Mouse (Mus musculus) myocyte (in vitro differentiated cells): ENCODE data around the gene Islr. TPM values are rescaled to one million over a fixed set of nuclear protein-coding genes. Genes with fewer than 3 reads are reported as not detected.

ENCODE experiments used
- H3K27me3 ChIP-seq: one replicate; pipeline ENCODE4 v1.6.1; 2011; ENCODE audit not compliant: control insufficient read depth, insufficient read depth, insufficient read length
- H3K36me3 ChIP-seq: one replicate; pipeline ENCODE4 v1.6.1; 2011; ENCODE audit not compliant: control insufficient read depth, insufficient read depth
- H3K4me2 ChIP-seq: one replicate; pipeline ENCODE4 v1.6.1; 2011; ENCODE audit warnings: low read depth, control low read depth
- H3K4me3 ChIP-seq: one replicate; pipeline ENCODE4 v1.5.1; 2011; ENCODE audit warnings: mild to moderate bottlenecking, control low read depth, moderate library complexity
- H3K79me2 ChIP-seq: one replicate; pipeline ENCODE4 v1.6.1; 2011; ENCODE audit not compliant: control insufficient read depth, insufficient read depth
- H3ac ChIP-seq: one replicate; pipeline ENCODE4 v1.6.1; 2011; ENCODE audit not compliant: control insufficient read depth, insufficient read length
- CEBPB ChIP-seq: IDR thresholded peaks from 2 replicates; pipeline ENCODE4 v1.6.1; 2011; ENCODE audit warnings: mild to moderate bottlenecking, moderate library complexity; ENCODE audit not compliant: poor library complexity, insufficient read depth, severe bottlenecking
- E2F4 ChIP-seq: IDR thresholded peaks from one replicate; pipeline ENCODE4 v1.6.1; 2011; ENCODE audit warnings: mild to moderate bottlenecking, control low read depth, moderate library complexity; ENCODE audit not compliant: insufficient read depth
- MAX ChIP-seq: IDR thresholded peaks from one replicate; pipeline ENCODE4 v1.6.1; 2011; ENCODE audit warnings: low read depth, mild to moderate bottlenecking, control low read depth
- MYOD1 ChIP-seq, 3 experiments: IDR thresholded peaks; one replicate each; pipeline ENCODE4 v1.6.1; 2011; ENCODE audit warnings: control low read depth in 2 of 3, low read depth in 2 of 3, mild to moderate bottlenecking in 2 of 3, moderate library complexity in 1 of 3; ENCODE audit not compliant: insufficient read length in 2 of 3, control insufficient read depth in 1 of 3
- MYOG ChIP-seq, 3 experiments: IDR thresholded peaks; one replicate each; pipeline ENCODE4 v1.6.1; 2011; ENCODE audit warnings: control low read depth in 2 of 3, low read depth in 2 of 3, mild to moderate bottlenecking in 2 of 3; ENCODE audit not compliant: insufficient read length in 2 of 3, control insufficient read depth in 1 of 3, insufficient read depth in 1 of 3
- POLR2A ChIP-seq: IDR thresholded peaks from one replicate; pipeline ENCODE4 v1.6.1; 2011; ENCODE audit warnings: low read depth, mild to moderate bottlenecking, control low read depth, moderate library complexity; ENCODE audit not compliant: insufficient read length
- POLR2AphosphoS2 ChIP-seq: IDR thresholded peaks from one replicate; pipeline ENCODE4 v1.6.1; 2011; ENCODE audit warnings: low read depth, control low read depth; ENCODE audit not compliant: insufficient read length
- REST ChIP-seq: IDR thresholded peaks from one replicate; pipeline ENCODE4 v1.6.1; 2011; ENCODE audit warnings: mild to moderate bottlenecking, control low read depth, moderate library complexity; ENCODE audit not compliant: insufficient read depth, insufficient read length
- SRF ChIP-seq: IDR thresholded peaks from one replicate; pipeline ENCODE4 v1.6.1; 2011; ENCODE audit warnings: low read depth; ENCODE audit not compliant: control insufficient read depth, insufficient read length
- TCF12 ChIP-seq: IDR thresholded peaks from one replicate; pipeline ENCODE4 v1.6.1; 2011; ENCODE audit warnings: mild to moderate bottlenecking, control low read depth; ENCODE audit not compliant: poor library complexity, insufficient read depth, severe bottlenecking
- TCF3 ChIP-seq: IDR thresholded peaks from one replicate; pipeline ENCODE4 v1.6.1; 2011; ENCODE audit warnings: low read depth, control low read depth; ENCODE audit not compliant: insufficient read length
- USF1 ChIP-seq: IDR thresholded peaks from one replicate; pipeline ENCODE4 v1.6.1; 2011; ENCODE audit warnings: low read depth, mild to moderate bottlenecking, control low read depth, moderate library complexity
- polyA plus RNA-seq: library from polyadenylated mRNA; unstranded; fragments of >200 nt; fragmentation: generic; extraction: Trizol; gene quantifications from one replicate; pipeline ENCODE4 v1.2.1, GENCODE M21; 2012; ENCODE audit warnings: missing spikeins

Islr gene
- polyA plus RNA-seq, 1 experiment: 30.3 TPM

- H3K36me3 ChIP-seq: no peaks in the 10 kb centered on the region
- no peaks in the 10 kb centered on the region for H3K79me2 ChIP-seq
- H3K27me3 ChIP-seq: no peaks in the 10 kb centered on the region
- no peak overlapping the region for H3K4me2 ChIP-seq
- no peak overlapping the region for H3ac ChIP-seq
- no peak for TF ChIP-seq SRF
- TF ChIP-seq MAX: no peak
- no peak for TF ChIP-seq TCF12
- TF ChIP-seq USF1: no peak
- TF ChIP-seq MYOG (IDR thresholded peaks at IDR 0.05; ENCODE audit: control insufficient read depth in 1 of 3, insufficient read depth in 1 of 3, insufficient read length in 2 of 3, low read depth in 2 of 3): no peak
- no peak for TF ChIP-seq CEBPB
- no peak for TF ChIP-seq MYOD1 (IDR thresholded peaks at IDR 0.05; ENCODE audit: control insufficient read depth in 1 of 3, insufficient read length in 2 of 3, low read depth in 2 of 3)
- TF ChIP-seq POLR2AphosphoS2: no peak
- no peak for TF ChIP-seq TCF3
- H3K4me3 ChIP-seq: no peak overlapping the region
These were observed 55.3 kb downstream of the Islr start for GRCm38 (mm10) chr9:58148806-58149205.

DNA sequence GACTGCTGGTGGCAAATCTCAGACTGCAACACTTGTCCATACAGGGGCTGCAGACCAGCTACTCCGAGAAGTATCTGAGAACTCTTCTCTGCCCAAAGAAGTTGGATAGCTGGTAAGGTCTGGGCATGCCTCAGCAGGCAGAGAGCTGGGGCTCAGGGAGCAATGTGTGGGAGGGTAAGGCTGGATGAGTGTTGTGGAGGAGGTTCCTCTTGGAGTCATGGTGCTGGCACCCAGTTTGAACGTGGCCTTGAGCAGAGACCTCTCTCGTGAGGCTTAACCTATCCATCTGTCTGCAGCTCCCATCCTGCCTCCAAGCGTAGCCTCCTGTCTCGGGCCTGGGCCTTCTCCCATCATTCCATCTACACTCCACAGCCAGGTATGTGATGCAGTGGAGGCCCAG is 58.7 kb downstream of the Islr start:
- no peaks in the 10 kb centered on the region for H3K79me2 ChIP-seq
- no peak overlapping the region for H3K4me2 ChIP-seq
- H3K36me3 ChIP-seq: no peaks in the 10 kb centered on the region
- no peak overlapping the region for H3ac ChIP-seq
- no peak overlapping the region for H3K4me3 ChIP-seq
- no peak for TF ChIP-seq MAX
- TF ChIP-seq REST: no peak
- TF ChIP-seq POLR2AphosphoS2: no peak
- no peak for TF ChIP-seq MYOD1 (IDR thresholded peaks at IDR 0.05; ENCODE audit: control insufficient read depth in 1 of 3, insufficient read length in 2 of 3, low read depth in 2 of 3)
- TF ChIP-seq TCF12: no peak
- TF ChIP-seq POLR2A: no peak
- TF ChIP-seq USF1: no peak
- TF ChIP-seq E2F4: no peak
- TF ChIP-seq CEBPB: no peak
- no peak for TF ChIP-seq MYOG (IDR thresholded peaks at IDR 0.05; ENCODE audit: control insufficient read depth in 1 of 3, insufficient read depth in 1 of 3, insufficient read length in 2 of 3, low read depth in 2 of 3)
- no peak for TF ChIP-seq SRF
- TF ChIP-seq TCF3: no peak
- H3K27me3 ChIP-seq: no peaks in the 10 kb centered on the region

- no peak overlapping the region for H3ac ChIP-seq
- no peaks in the 10 kb centered on the region for H3K36me3 ChIP-seq
- no peaks in the 10 kb centered on the region for H3K79me2 ChIP-seq
- no peaks in the 10 kb centered on the region for H3K27me3 ChIP-seq
- no peak overlapping the region for H3K4me3 ChIP-seq
- no peak for TF ChIP-seq POLR2AphosphoS2
- no peak for TF ChIP-seq USF1
- TF ChIP-seq E2F4: no peak
- TF ChIP-seq REST: no peak
- no peak for TF ChIP-seq CEBPB
- no peak for TF ChIP-seq MYOD1 (IDR thresholded peaks at IDR 0.05; ENCODE audit: control insufficient read depth in 1 of 3, insufficient read length in 2 of 3, low read depth in 2 of 3)
- TF ChIP-seq TCF12: no peak
- no peak for TF ChIP-seq MAX
- TF ChIP-seq POLR2A: no peak
- TF ChIP-seq TCF3: no peak
- TF ChIP-seq SRF: no peak
- TF ChIP-seq MYOG (IDR thresholded peaks at IDR 0.05; ENCODE audit: control insufficient read depth in 1 of 3, insufficient read depth in 1 of 3, insufficient read length in 2 of 3, low read depth in 2 of 3): no peak
- no peak overlapping the region for H3K4me2 ChIP-seq
These were observed 59.4 kb downstream of the Islr start for GRCm38 (mm10) chr9:58144664-58145063.

DNA sequence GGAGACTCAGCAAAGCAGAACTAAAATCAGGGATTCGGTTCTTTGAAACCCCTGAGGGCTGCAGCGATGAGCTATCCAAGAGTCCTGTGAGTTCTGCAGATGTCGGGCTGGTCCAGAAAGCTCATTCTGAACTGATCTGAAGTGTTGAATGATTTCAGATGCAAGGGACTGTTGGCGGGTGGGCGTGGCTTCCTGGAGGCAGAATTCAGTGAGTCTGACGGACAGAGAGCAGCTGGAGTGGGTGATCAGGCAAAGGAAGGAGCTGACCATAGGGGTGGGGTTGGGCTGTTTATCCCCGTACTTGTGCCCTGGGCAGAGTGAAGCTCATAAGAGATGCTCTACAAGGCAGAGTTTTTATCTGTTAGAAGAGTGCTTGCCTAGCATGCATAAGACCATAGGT is 60.7 kb downstream of the Islr start:
- Histone ChIP-seq H3ac (no peak overlapping the region), H3K36me3 (no peaks in the 10 kb centered on the region), H3K4me2 (peak overlapping the region; percentile 61), H3K27me3 (no peaks in the 10 kb centered on the region), H3K4me3 (no peak overlapping the region), H3K79me2 (no peaks in the 10 kb centered on the region)
- TF ChIP-seq POLR2AphosphoS2 (no peak), SRF (no peak), TCF12 (no peak), POLR2A (no peak), MYOD1 (IDR thresholded peaks at IDR 0.05; ENCODE audit: control insufficient read depth in 1 of 3, insufficient read length in 2 of 3, low read depth in 2 of 3) (peak; percentile 80 to 96 (median 95)), E2F4 (no peak), REST (no peak), USF1 (no peak), CEBPB (no peak), MAX (no peak), TCF3 (no peak), MYOG (IDR thresholded peaks at IDR 0.05; ENCODE audit: control insufficient read depth in 1 of 3, insufficient read depth in 1 of 3, insufficient read length in 2 of 3, low read depth in 2 of 3) (peak in 1 of 3 experiments; percentile 31)

- H3K4me2 ChIP-seq: peak overlapping the region; percentile 18
- no peaks in the 10 kb centered on the region for H3K36me3 ChIP-seq
- H3K4me3 ChIP-seq: no peak overlapping the region
- no peak overlapping the region for H3ac ChIP-seq
- no peaks in the 10 kb centered on the region for H3K27me3 ChIP-seq
- no peak for TF ChIP-seq MAX
- no peak for TF ChIP-seq MYOD1 (IDR thresholded peaks at IDR 0.05; ENCODE audit: control insufficient read depth in 1 of 3, insufficient read length in 2 of 3, low read depth in 2 of 3)
- TF ChIP-seq TCF12: no peak
- no peak for TF ChIP-seq MYOG (IDR thresholded peaks at IDR 0.05; ENCODE audit: control insufficient read depth in 1 of 3, insufficient read depth in 1 of 3, insufficient read length in 2 of 3, low read depth in 2 of 3)
- TF ChIP-seq POLR2AphosphoS2: no peak
- TF ChIP-seq SRF: no peak
- no peak for TF ChIP-seq REST
- TF ChIP-seq CEBPB: no peak
- TF ChIP-seq USF1: no peak
- TF ChIP-seq E2F4: no peak
- no peak for TF ChIP-seq TCF3
- TF ChIP-seq POLR2A: no peak
- H3K79me2 ChIP-seq: no peaks in the 10 kb centered on the region
These were observed 64.2 kb downstream of the Islr start for GRCm38 (mm10) chr9:58139947-58140346.
